Mouse (Mus musculus) urinary bladder, postnatal 36 days (tissue): ENCODE results near the gene Rxrg.

Source experiments
- DNase-seq, 2 experiments: peaks; one replicate each; pipeline ENCODE4 v3.0.0; 2022; ENCODE audit warnings: low spot score in 2 of 2, mixed read lengths in 1 of 2

The Rxrg gene

DNA sequence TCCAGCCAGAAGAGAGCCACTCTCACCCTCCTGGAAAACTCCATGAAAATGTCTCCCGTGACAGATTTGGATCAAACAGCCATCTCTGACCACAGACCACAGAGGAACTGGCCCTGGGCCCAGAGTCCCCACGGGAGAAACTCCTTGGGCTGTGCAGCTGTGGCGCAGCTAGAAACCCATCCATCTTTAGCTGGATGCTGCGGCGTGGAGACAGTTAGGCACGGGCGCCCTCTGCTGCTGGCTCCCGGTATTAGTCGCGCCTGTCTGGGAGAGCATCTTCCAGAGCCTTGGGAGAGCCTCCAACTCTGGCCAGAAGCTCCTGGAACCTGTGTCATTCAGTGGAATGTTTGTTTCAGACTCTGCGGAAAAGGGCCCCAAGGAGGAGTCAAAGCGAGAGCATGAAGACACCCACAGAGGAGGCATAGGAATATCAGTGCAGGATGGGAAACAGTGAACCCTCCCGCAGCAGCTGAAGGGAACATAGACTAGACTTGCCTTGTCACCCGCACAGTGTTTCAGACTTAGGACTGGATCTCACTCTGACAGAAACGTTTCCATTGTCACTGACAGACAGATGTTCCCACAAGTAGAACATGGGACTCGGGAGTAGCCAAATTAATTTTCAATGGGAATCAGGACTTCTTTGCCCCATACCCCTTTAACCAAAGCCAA is 46.8 kb downstream of the Rxrg start:
- DNase-seq: peak; percentile 63 to 81

DNA sequence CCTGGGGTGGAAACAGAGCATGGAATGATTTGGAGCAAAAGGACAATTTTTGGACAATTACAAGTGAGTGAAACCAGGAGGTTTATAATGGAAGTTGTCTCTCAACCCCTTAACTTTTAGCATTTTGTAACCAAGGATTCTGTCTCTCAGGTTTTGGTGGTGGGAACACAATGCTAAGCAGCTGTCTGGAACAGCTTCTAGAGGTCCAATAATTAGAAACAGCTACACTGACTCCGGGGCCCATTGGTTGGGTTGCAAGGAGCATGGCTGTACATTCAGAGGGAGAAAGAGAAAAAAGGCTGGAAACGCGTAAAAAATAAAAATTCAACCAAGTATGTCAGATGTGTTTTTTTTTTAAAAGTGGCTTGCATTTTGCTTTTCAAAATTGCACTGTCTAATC is 50.5 kb downstream of the Rxrg start:
- no peak for DNase-seq

DNA sequence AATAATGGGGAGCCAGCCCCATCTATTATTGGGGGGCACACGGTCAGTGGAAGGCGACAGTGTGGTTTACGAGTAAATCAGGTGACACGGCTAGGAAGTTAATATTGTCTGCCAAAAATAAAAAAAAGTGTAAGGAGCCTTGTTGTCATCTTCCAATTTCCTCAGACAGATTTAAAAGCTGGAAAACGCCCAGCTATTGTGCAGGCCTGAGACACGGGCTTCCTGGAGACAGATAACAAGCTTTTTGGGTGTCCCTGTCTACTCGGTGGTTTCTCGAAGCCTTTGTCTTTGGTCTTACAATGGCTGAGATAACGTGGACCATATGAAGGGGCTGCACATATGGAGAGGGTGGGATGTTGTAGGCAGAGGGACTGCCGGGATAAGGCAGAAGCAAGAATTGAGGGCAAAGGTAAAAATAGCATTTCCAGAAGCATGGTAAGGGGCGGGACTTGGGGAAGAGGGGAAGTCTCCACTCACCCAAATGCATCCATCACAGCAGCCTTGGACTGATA is 51.0 kb downstream of the Rxrg start:
- DNase-seq: no peak

DNA sequence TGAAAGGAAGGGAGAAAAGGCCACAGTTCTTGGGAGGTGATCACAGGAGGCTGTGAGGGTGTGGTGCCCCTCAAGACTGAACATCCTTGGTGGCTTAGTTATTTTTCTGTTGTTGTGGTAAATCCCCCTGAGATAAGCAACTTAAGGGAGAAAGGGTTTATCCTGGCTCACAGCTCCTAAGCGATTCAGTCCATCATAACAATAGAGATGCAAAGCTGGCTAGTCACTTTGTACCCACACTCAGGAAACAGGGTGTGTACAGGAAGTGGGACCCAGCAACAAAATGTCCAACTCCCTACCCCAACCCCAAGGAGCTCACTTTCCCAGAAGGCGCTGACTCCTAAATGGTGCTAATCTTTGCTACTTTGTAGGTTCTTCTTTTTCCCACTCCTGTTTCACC is 54.2 kb downstream of the Rxrg start:
- no peak for DNase-seq

DNA sequence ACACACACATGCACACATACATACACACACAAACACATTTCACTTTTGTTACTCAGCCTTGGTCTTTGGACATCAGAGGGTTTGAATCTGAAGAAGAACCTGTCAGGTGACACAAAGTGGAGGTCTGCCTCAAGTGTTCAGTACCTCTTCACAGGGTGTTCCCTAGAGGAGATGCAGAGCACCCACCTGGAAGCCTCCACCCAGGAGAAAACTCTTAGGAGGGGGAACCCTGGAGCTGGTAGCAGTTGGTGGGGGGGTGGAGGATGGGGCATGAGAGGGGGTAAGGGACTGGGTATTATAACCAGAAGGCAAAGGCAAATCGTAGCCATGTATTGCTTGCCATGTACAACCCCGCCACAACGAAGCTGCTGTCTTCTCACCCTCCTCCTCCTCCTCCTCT is 60.9 kb downstream of the Rxrg start:
- no peak for DNase-seq

DNA sequence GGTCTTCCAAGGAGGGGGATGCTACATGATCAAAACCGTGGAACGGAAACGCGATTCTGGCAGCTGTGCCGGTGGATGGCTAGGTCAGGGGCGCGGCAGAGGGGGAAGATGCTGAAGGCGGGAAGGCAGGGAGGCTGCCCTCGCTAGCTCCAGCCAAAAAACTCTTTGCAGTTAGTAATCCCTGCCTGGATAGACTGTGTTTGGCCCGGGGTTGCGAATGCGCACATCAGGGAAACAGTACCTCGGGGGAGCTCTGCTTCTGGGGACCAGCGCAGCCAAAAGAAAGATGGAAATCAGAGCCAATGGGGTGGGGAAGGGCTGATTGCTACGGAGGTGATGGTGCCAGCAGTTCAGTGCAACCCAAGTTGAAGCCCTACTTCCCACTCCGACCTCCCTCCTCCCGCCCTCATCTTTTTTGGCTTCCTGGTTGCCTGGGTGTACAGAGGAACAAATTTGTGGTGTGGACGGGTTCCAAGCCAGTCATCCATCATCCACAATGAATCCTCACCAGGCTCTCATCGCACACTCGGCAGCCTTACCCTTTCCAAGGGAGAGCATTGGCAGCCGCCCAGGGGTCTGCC is 62.4 kb downstream of the Rxrg start:
- peak; percentile 22 to 65 for DNase-seq

DNA sequence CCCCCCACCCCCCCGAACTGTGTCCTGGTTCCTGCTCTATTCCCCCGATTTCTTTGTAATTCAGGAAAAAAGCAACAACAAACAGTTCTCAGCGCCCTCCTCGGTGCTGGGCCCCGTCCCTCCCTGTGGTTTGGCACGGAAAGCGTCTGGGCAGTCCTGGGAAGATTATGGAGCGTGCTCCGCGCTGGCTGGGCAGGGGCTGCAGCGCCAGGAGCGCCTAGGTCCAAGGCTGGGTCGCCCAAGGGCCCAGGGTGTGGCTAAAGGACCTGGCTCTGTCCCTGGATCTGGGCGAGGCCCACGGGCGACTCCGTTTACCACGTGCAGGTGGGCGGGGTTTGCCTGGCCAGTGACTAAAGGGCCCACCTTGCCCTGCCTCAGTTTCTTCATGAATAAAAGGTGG is 62.9 kb downstream of the Rxrg start:
- DNase-seq: peak in 1 of 2 experiments; percentile 28

DNA sequence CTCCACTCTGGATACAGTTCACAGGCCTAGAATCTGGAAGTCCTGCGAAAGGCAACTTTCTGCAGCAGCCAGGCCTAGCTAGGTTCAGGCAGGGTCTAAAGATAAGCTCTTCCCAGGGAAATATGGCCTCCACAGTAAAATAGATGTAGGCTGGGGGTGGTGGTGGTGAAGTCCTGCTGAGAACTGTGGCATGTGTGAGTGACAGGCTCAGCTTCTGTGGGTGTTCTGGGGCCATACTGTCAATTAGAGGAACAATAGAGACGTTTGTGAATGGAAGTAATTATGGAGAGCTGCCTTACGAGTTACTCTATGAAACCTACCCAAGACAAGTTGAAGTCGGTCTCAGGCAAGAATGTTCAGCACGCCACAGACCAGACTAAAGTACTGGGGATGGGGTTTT is 65.0 kb downstream of the Rxrg start:
- DNase-seq: no peak

DNA sequence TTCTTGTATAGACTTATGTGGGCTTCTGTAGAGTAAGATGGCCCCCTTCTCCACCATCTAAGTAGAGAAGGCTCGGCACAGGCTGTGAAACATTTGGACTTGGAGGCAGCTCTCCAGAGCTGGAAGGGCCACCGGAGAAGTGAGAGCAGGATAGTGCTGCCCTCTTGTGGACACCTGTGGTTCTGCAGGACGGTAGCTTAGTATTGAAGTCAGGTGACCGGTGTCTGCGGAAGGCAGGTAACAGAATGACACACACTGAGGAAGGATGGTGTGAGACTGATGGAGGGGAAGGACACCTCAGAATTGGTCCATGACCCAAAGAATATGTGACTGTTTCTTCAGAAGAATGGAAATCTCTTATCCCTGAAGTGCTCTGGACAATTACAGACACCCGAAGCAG is 71.6 kb downstream of the Rxrg start:
- DNase-seq: peak; percentile 43 to 51

DNA sequence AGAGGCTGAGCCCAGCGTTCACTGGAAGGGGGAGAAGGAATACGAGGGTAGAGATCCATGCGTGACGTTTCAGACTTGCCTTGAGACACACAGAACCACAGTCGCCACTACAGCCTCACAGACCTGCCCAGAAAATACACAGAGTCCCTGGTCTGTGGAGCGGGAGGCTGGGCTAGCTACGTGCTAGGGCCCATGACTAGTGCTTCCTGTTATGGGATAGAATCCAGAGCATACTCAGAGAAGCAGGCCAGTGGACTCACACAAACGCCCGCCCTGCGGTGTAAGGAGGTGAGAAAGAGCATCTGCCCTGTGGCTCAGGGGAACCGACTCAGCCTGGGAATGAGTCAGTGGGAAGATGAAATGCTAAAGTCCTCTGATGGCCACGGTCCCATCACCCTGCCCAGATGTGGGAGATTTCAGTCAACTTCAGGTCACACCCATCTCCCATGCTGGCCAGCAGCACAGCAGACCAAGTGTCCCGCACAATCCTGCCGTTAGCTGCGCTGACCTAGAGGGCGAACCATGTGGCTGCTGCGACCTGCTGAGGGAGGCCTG is 74.3 kb downstream of the Rxrg start:
- no peak for DNase-seq

DNA sequence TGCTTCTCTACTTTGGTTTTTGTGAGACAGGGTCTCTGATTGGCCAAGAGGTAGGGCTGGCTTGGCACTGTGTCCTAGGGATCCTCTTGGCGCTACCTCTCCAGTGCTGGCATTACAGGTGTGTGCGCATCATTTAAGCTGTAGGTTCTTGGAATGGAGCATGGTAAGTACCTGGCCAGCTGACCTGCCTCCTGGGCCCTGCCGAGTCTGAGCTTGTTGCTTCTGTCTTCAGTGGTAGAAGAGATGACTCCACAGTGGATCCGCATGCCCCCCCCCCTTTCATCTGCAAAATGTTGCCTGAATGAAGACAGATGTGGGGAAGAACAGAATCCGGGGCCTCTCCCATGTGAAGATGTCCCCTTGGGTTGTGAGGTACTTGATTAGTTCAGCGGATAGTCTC is 80.9 kb downstream of the Rxrg start:
- DNase-seq: no peak

DNA sequence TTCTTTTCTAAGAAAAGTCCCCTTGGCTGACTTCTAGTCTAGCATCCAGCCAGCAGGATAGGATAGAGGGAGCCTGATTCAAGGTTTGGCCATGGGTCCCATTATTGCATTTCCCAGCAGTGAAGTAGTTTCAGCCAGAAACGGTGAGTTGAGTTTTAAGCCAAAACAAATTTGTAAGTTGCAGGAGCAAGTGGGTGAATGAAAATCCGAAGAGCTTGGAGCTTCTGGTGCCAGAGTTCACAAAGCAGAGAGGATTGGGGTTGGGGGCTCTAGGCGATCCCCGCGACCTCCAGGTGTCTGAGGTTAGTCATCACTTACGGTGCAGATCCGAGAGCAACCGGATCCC is 89.8 kb downstream of the Rxrg start:
- no peak for DNase-seq

DNA sequence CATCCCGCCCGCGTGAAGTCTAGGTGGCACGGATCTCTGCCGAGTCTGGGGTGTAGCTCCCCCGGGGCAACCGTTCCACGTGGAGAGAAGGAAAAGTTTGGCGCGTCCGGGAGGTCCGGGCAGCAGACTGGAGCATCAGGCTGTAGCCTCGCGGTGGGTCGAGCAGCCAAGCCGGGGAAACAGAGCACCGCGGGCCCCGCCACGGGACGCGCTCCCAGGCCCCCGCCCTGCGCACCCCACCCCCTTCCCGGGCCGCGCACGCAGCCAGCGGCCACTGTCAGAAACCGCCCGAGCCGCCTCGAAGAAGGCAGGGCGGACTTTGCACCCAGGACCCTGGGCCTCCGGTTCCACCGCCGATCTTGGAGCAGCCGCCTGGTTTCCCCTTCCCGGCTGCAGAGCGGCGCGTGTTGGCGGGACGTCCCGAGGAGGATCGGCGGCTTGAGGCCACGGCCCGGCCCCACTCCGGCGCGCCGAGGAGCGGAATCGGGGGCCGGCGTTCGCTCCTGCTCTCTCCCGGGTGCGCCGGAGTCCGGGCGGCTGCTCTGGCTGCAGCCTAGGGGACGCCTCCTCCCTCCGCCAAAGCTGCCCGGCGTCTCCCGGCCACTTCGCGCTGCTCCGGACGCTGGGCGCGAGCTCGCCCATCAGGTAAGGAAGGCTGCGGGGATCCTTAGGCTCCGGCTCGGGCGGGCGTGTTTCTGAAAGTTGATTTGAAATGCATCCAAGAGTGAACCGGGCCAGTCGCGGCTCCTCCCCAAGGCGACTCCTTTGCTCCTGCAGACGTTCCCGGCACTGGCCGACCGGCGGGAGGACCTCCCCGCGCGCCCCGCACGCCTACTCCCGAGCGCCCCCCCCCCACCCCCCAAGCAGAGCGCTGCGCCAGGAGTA is 90.4 kb downstream of the Rxrg start:
- peak in 1 of 2 experiments; percentile 14 for DNase-seq

DNA sequence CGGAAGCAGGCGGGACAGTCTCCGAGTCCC is 90.9 kb downstream of the Rxrg start, which contains the start of gene Lmx1a:
Lmx1a (plus strand) TSS at position 6 of the 30 bp plus-strand sequence.
- DNase-seq: no peak
